Mouse (Mus musculus) retina, adult 2 months (tissue): ENCODE results near the gene Hist1h2bc.
"Not testable (repeated sequence)": the region's sequence is repeated elsewhere in the genome, so short reads cannot be mapped to it uniquely, and the experiment has no call there.

Source experiments
- DNase-seq: peaks from one replicate; pipeline ENCODE4 v3.0.0-alpha.2; 2012; ENCODE audit warnings: low read depth, low spot score

Gene Hist1h2bc

DNA sequence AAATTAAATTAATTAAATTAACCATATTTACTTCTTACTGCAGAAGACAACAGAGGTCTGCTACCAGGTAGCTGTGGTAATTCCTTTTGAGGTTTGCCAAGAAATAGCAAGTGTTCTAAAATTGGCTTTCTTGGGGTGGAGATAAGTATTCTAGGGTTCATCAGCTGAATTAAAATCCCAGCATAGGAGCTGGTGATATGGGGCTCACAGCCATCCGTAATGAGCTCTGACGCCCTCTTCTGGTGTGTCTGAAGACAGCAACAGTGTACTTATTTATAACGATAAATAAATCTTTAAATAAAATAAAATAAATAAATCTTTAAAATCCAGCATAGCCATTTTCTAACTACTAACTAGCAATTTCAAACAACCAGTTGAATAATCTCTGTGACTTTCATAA lies 15.8 kb downstream of the Hist1h2bc start:
- no peak for DNase-seq

DNA sequence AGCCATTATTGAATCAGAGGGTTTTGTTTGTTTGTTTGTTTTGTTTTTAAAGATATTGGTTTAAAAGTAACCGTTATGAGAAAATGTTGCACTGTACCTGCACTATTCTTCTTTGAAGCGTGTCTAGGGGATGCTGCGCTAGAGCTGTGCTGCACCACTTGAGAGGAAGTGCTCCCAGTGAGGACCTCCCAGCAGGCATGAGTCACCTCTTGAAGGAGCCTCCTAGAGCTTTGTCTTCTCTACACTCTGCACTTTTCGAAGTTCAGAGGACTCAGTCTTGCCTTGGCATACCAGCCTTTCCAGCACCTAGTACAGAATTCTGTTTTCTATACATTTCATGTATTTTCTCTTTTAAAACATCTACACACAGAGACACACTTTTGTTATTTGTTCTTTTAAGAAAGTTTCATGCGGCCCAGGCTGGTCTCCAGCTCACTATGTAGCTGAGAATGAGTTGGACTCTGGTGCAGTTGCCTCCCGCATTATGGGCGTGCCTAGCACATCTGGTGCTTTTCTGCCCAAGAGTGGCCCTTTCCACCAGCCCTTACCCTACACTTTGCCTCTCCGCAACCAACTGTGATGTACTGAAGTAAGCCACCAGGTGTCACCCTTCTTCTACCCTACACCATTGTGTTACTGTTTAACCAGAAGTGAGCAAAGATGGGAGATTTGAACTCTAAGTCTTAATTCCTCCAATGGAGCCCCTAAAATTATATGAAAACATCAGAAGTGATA lies 17.0 kb downstream of the Hist1h2bc start:
- peak; percentile 73 for DNase-seq

DNA sequence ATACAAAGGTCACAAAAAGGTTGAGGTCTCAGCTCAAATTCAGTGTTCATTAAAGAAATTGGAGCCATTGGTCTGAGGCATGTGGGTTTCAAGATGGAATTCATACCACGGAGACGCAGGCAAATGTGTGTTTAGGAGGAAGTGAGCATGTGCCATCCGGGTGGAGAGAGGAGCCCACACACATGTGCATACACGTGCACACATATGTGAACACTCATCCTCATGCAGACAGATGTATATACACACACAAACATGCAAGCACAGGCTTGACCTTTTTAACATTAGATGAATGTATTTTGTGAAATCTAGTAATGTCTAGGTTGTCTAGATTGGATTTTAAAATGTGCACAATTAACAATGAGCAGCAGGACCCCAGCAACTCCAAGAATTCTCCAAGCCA lies 18.2 kb downstream of the Hist1h2bc start:
- no peak for DNase-seq

DNA sequence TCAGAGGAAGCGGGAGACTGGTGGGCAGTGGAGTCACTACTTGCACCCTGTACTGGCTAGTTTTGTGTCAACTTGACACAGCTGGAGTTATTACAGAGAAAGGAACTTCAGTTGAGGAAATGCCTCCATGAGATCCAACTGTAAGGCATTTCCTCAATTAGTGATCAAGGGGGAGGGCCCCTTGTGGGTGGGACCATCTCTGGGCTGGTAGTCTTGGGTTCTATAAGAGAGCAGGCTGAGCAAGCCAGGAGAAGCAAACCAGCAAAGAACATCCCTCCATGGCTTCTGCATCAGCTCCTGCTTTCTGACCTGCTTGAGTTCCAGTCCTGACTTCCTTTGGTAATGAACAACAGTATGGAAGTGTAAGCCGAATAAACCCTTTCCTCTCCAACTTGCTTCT lies 18.8 kb downstream of the Hist1h2bc start:
- DNase-seq: not testable (repeated sequence)

DNA sequence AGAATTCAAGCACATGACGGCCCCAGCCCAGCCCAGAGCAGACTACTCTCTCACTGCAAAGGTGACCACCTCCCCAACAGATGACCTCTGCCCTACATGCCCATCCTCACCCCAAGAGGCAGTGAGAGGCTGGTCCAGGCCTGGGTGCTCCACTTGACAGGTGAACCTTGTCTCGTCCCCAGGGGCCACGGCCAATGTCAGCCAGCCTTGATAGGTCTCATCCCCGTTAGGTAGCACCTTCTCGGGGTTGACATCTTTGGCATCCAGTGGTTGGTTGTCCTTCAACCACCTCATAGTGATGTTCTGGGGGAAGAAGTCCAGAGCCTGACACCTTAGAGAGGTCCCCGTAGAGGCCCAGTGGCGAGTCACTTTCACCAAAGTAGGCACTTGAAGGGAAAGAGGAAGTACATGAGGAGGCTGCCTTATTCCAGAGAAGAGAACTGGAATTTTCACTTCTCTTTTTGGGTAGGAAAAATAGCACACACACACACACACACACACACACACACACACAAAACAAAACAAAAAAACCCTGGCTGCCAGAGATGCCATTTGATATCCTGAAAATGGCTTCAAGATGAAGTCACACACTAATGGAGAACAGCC lies 21.9 kb downstream of the Hist1h2bc start:
- DNase-seq: no peak

DNA sequence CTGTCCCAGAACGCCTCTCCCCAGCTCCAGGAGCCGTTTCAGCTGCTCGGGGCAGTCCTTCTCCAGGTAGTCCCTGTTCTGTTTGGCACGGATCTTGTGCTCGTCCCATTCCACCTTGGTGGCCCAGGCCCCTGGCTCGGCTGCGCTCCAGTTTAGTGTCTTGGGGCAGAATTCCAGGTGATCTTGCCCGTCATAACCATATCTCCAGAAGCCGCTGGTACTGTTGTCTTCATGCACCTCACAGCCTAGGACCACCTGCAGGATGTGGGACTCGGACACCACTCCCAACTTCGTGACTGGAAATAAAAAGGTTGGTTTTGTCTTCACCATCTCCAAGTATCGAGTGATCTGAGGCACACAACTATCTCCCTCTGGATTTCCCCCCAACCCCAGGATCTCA lies 22.8 kb downstream of the Hist1h2bc start:
- DNase-seq: no peak

DNA sequence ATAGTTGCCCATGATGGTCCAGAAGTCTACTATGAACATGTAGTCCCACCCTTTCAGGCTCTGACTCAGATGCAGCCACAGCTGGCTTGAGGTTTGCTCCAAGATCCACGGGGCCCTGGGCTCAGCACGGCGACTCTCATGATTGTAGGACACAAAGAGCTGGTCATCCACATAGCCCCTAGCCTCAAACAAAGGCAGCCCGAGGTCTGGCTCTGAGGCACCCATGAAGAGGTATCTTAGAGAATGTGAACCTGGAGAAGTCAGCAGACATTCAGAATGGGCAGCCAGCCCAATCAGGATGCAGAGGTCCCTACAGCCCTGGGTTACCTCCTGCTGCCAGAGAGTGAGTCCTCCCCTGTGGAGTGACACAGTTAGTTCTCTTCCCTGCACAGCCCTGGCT lies 24.0 kb downstream of the Hist1h2bc start:
- no peak for DNase-seq

DNA sequence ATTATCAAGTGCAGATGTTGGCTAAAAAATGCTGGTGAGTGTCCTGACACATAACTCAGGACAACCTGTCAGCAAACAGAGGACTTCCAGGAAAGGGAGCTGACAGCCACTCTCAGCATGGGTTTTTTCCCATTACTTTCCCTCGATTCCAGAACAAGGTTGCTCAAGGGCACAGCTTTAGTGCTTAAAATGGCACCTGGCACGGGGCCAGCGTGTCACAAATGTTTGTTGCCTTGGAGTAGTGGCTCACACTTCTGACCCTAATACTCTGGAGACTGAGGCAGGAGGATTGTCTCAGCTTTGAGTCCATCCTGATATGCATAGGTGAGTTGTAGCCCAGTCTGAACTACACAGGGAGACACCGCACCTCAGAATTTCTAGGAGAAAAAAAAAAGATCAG lies 24.7 kb downstream of the Hist1h2bc start:
- no peak for DNase-seq

DNA sequence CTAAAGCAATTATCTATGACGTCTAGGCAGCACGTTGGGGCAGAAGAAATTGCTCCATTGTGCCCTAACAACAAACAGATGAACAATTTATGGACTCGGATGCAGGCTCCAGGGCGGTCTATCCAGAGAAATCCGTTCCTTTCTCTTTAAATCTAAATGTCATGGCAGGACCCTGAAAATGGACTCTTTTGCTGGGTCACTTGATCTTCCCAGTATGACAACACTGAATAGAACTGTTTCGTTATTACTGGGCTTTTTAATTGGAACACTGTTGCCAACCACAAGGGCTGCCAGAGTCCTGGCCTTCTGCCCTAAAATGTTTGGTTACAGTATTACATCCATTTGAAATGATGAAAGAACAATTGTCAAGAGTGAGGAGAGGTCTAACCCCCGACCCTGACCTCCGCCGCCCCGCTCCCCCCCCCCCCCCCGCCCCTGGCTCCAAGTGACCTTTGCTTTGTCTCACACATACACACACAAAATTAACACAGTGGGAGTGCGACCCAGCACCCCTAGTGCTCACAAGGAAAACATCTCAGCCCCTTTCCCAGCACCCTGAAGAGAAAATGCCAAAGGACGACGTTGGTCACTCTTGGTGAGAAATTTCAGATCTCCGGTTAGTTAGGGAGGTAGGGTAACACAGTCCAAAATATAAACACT lies 25.8 kb downstream of the Hist1h2bc start:
- no peak for DNase-seq

DNA sequence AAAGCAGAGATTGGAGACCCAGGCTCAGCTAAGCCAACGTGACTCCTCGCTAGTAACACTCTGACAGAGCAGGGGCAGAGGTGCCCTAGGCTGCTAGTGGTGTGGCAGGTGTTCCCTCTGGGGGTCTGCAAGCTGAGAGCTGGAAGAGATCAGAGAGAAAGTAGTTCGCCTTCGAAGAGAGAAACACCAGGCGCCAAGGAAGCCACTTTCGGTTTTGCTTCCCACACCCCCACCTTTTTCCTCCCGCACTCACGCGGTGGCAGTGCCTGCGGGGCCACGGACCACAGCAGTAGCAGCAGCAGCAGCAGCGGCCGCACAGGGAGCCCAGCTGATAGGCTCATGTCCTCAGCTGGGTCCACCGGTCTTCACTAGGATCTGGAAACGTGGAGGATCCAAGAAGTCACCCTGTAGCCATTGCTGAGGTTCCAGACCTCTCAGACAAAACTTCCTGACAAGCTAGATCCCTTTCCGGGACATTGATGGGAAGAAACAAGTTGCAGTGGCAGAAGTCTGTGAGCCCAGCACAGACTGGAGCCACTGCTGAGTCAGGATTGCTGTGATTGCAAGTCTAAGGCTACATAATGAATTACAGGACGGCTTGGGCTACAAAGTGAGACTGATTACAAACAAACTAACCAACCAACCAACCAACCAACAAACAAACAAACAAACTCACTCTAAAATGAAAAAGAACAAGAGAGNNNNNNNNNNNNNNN lies 26.5 kb downstream of the Hist1h2bc start, which contains the start of gene Hfe:
TSS of gene Hfe (minus strand) at position 481 of the 716 bp plus-strand sequence.
- no peak for DNase-seq

DNA sequence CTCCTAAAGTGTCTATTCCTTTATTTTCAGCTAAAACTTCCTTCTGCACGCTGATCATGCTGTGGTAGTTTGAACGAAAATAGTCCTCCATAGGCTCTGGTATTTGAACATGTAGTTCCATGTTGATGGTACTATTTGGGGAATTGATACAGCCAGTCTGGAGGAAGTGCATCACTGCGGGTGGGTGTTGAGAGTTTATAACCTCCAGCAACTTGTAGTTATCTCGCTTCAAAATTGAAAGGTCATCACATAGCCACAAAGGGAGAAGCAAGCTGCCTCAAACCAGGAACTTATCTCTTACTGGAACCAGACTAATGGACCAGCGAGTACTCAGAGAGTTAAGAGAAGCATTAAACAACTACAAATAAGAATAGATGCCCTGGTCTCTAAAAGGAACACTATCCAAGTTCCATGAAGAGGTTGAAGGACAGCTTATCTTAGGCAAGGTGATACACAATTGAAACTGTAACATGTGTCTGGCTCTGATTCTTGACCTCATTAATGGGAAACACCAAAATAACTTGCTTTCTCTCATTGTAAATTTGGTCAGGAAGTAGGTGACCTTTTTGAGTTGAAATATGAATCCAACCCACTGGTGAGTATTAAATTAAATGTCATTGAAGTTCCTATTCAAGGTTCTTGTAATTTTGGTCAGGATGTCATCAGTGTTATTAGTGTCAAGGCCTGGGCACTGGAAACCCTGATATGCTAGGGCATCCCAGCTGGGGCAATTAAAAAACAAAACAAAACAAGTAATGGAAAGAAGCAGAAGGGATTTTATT lies 32.5 kb downstream of the Hist1h2bc start:
- DNase-seq: no peak

DNA sequence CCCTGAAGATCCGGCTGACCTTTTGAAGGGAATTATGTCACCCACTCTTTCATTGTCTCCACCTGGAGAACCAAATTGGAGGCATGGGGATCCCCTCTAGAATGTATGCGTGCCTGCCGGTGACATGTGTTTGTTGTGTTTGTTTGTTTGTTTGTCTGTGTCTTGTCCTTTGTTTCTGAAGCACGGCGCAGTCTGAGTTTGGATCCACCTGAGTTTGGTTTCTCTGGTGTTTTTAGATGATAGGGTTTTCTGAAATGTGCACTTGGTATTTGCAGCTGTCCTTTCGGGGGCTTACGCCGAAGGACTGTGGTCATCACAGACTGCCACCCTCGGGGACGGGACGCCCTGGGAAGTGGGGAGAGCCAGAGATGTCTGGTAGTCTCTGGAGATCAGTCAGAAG lies 33.2 kb downstream of the Hist1h2bc start:
- DNase-seq: no peak

DNA sequence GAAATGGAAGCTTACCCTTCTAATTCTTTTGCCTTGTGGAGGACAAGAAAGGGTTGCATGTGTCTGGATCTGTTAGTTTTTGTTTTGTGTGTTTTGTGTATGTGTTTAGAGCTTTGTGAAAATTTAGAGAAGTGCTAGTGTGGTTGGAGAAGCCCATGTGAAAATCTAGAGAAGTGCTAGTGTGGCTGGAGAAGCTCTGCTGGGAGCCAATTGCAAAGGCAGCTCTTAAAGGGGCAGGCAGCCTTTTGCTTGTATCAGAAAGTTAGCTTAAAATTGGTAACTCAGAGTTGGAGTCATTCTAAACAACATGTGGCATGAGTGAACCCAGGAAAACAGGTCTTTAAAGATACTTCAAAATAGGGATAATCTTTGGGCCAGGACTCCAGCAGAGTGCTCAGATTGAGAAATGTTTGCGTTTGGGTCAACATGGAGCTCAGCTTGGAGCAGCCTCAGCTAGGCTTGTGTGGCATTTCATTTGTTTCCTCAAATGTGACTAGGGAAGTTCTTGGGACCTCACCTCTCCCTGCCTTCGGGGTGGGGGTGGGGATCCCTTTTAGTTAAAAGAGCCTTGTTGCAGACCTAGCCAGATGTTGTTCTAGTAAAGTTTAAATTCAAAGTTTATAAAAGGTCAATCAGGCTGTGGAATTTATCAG lies 33.7 kb downstream of the Hist1h2bc start:
- not testable (repeated sequence) for DNase-seq

DNA sequence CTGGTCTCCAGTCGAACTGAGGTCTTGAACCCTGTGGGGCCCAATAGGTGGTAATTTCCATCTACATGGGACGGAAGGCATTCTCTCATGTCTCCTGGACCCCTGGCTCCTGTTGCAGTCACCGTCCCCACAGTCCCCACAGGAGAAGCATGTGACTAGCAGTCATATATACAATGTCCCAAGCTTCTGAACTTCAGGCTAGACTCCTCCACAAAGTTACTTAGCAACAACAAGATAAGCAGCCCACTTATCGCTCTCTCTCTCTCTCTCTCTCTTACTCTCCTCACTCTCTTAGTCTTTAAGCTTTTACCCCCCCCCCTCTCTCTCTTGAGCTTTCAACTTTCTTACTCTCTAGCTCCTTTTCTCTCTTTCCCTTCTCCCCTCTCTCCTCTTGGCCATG lies 40.2 kb downstream of the Hist1h2bc start:
- DNase-seq: no peak

DNA sequence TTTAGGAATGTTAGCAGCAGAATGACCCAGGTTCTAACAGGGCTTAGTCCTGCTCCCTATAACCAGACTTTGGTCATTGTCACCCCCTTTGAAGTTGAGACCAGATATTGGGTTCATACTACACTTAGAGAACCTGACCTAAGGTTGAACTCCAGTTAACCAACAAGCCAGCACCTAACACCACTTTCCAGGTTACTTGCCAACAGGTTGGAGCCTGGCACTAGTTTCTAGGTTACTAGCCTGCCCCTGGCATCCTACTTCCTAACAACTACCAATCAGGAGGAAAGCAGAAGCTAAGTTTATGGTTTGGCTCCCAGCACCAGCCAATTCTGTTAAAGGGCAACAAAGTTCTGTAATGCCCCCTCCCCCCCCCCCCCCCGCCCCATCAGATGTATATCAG lies 41.2 kb downstream of the Hist1h2bc start:
- DNase-seq: no peak

DNA sequence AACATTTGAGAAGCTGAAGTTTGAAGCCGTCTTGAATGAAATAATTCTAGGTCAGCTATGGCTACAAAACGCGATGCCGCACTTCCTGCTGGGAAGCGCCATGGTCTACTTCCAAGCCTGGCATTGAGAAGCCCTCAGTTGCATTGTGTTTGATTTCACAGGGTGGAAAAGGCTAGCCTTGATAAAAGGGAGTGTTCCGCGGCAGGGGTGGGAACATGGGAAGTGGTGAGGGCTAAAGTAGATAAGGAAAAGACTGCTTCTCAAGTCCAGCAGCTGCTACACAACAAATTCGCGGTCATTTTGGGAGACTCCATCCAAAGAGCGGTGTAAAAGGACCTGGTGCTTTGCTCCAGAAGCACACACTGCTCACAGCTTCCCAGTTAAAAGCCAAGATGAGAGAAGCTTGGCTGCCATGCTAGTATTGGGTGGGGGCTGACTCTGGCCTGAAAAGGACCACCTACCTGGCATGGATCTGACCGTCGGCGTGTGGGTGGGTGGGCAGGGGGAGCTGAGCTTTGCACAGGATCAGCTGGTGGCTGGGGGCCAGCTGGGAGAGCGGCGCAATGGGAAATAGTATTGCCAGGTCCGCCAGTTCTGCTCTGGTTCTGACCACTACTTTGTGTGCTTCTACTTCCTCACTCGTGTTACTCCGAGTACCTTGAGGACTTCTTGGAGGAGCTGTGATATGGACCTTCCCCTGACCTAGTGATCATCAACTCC lies 44.6 kb downstream of the Hist1h2bc start:
- no peak for DNase-seq

DNA sequence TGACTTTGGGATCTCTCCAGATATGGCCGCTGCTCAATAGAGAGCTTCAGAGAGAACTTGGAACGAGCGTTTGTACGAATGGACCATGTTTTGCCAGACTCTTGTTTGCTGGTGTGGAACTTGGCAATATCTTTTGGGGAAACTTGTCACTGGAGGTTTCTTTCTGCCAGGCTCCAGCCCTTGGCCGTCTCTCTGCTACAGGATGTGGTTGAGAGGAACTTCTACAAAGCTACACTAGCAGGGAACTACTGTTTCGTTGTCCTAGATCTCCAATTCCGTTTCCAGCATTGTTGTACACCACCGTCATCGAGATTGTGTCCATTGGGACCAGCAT lies 45.2 kb downstream of the Hist1h2bc start:
- no peak for DNase-seq

DNA sequence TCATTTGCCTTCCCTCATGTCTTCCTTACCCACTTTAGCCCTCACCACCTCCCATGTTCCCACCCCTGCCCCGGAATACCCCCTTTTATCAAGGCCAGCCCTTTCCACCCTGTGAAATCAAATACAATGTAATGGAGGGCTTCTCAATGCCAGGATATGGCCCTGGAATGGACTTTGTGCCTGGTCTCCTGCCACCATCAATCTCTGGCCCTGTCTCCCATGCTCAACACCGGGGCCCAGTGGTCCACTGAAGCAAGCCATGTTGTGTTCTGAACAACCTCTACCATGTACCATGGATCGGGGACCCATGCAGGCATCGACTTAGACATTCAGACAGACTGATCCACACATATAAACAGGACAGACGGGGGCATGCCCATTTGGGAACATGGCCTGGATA lies 45.7 kb downstream of the Hist1h2bc start:
- no peak for DNase-seq

DNA sequence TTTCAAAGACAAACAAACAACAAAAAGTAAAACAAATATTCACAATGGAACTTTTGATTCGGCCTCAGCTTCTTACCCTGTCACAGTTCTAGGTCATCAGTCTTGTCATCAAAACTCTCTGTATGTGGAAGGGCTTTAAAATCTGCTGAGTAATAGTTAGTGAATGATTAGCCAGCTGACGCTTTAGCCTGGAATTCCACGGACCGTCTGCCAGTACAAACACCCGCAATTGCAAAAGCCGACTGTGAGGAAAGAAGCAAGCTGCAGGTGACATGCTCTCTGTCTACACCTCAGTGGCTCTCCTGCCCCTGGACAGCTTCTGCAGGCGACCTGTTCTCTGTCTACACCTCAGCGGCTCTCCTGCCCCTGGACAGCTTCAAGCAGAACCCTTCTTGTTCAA lies 46.5 kb downstream of the Hist1h2bc start:
- DNase-seq: no peak

DNA sequence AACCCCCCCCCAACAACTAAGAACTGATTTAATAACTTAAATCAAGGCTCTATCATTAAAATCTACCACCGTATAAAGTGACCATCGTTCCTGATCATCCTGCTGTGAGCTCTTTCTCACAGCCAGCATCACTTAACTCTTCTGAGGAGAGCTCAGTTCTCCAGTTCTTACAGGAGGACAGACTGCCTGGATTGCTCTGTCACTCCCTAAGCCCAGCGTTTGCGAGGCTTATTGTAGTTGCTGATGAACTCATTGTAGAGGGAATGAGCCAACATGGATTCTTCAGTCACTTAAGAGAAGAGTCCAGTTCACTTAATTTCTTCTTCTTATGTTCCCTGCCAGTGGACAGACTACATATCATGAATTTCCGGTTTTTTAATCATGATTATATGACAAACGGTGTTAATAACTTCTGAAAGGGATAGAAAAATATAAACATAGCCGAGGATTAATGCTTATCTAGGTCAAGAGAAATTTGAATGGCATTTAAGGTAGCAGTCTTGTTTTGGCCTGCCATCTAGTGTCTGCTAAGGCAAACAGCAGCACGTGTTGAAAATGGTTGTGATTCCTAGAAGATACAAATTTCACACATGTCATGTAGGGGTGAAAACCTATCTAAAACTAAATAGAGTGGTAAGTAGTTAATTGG lies 48.3 kb downstream of the Hist1h2bc start:
- peak; percentile 57 for DNase-seq
